Mouse (Mus musculus) limb, embryonic 11.5 days (tissue): Measurements from ENCODE around the gene Itga9. TPM values are rescaled to one million over a fixed set of nuclear protein-coding genes. Genes with fewer than 3 reads are reported as not detected.

Source experiments
- ATAC-seq: fragments of 200-750 bp; cut with Nextera tagmentation; 2 replicates; pipeline ENCODE4 v1.8.0; 2017; ENCODE audit warnings: low read depth; ENCODE audit not compliant: insufficient number of reproducible peaks, low FRiP score, low TSS enrichment
- DNase-seq: peaks from one replicate; pipeline ENCODE4 v3.0.0-alpha.2; 2015; ENCODE audit warnings: low spot score
- H3K27ac ChIP-seq: fragments of 300-500 bp; sonication (generic); replicated peaks from 2 replicates; pipeline ENCODE4 v1.5.1; 2014; ENCODE audit warnings: low read depth, mild to moderate bottlenecking, low read length
- H3K27me3 ChIP-seq: fragments of 300-500 bp; sonication (generic); 2 replicates; pipeline ENCODE4 v1.6.1; 2014; ENCODE audit warnings: mild to moderate bottlenecking, low read length, mixed read lengths; ENCODE audit not compliant: control insufficient read depth, insufficient read depth
- H3K36me3 ChIP-seq: fragments of 300-500 bp; sonication (generic); 2 replicates; pipeline ENCODE4 v1.6.1; 2014; ENCODE audit warnings: mild to moderate bottlenecking, low read length, moderate library complexity, mixed read lengths; ENCODE audit not compliant: control insufficient read depth, insufficient read depth
- H3K4me1 ChIP-seq: fragments of 300-500 bp; sonication (generic); 2 replicates; pipeline ENCODE4 v1.6.1; 2014; ENCODE audit warnings: low read length, mixed read lengths; ENCODE audit not compliant: control insufficient read depth, insufficient read depth
- H3K4me2 ChIP-seq: fragments of 300-500 bp; sonication (generic); 2 replicates; pipeline ENCODE4 v1.6.1; 2014; ENCODE audit warnings: low read depth, mild to moderate bottlenecking, moderate library complexity; ENCODE audit not compliant: severe bottlenecking
- H3K4me3 ChIP-seq: fragments of 300-500 bp; sonication (generic); 2 replicates; pipeline ENCODE4 v1.5.1; 2014; ENCODE audit warnings: low read depth, low read length
- H3K9ac ChIP-seq: fragments of 300-500 bp; sonication (generic); 2 replicates; pipeline ENCODE4 v1.6.1; 2014; ENCODE audit warnings: mild to moderate bottlenecking, low read length
- H3K9me3 ChIP-seq: fragments of 300-500 bp; sonication (generic); 2 replicates; pipeline ENCODE4 v1.6.1; 2016; ENCODE audit warnings: low read length; ENCODE audit not compliant: control insufficient read depth
- WGBS: fragments of 180-500 bp; shearing (Covaris S2); extraction: QIAGEN DNeasy Blood & Tissue Kit; methylation state at CpG from one replicate; pipeline ENCODE4 v1.1.7; 2014; 5-methylcytosine and 5-hydroxymethylcytosine counted together
- polyA plus RNA-seq: library from polyadenylated mRNA; unstranded; fragments of >200 nt; fragmentation: Nextera tagmentation; extraction: Ambion mirVana; gene quantifications from 2 replicates; pipeline ENCODE4 v1.2.1, GENCODE M21; 2014

Gene Itga9
- polyA plus RNA-seq, 1 experiment from 2014 or later, result 7.7 TPM

GRCm38 (mm10) chr9:118802380-118802779 lies 195.9 kb downstream of the Itga9 start:
- no peak for ATAC-seq
- Histone ChIP-seq H3K4me1 (no peaks in the 10 kb centered on the region), H3K4me3 (no peak overlapping the region), H3K27ac (no peak overlapping the region), H3K4me2 (no peak overlapping the region), H3K9ac (no peak overlapping the region), H3K27me3 (no peaks in the 10 kb centered on the region), H3K36me3 (no peaks in the 10 kb centered on the region), H3K9me3 (no peaks in the 10 kb centered on the region)
- DNase-seq, result no peak
- WGBS, result 94% methylated on average over 11 of the region's 11 CpGs

DNA sequence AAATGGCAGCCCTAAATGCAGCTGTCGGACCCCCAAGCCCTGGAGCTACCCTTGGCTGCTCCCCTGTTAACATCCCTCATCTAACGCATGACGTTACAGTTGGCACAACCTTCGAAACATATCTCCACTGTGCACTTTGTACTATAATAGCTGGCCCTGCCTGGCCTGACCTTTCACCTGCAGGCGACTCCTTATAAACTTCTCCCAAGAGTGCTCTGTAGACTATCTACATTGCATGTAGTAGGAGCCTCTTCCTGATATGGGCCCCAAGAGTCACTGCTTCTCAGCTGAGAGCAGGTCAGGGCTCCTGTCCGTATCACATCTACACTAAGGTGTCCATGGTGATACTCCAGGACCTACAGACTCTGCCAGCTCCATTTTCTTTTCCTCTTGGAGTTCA lies 199.2 kb downstream of the Itga9 start:
- WGBS, result 94% methylated on average over 6 of the region's 6 CpGs
- Histone ChIP-seq H3K9ac (no peak overlapping the region), H3K4me1 (no peaks in the 10 kb centered on the region), H3K9me3 (no peaks in the 10 kb centered on the region), H3K27ac (no peak overlapping the region), H3K4me3 (no peak overlapping the region), H3K36me3 (no peaks in the 10 kb centered on the region), H3K4me2 (no peak overlapping the region), H3K27me3 (no peaks in the 10 kb centered on the region)
- no peak for ATAC-seq
- no peak for DNase-seq

GRCm38 (mm10) chr9:118807669-118808068 lies 201.2 kb downstream of the Itga9 start:
- no peak for ATAC-seq
- no peaks in the 10 kb centered on the region for H3K27me3 ChIP-seq
- 86% methylated on average over 3 of the region's 3 CpGs for WGBS

DNA sequence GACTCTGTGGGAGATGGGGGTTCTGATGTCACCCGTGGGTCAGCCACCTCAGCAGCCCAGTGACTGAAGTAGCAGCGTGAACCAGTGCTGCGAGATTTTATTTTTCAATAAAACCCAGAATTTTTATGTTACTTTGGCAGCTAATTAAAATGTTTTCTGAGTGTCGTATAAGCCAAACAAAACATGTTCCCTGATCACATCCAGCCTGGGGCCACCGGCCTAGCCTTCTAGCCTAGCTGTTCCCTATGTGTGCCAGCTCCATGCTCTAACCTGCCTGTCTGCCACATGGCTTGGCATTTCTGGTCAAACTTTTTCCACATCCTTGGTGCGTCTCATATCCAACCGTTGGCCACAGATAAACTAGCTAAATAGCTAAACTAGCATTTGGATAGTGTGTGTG lies 205.7 kb downstream of the Itga9 start:
- ATAC-seq (no peak), DNase-seq (no peak)
- Histone ChIP-seq H3K9me3 (no peaks in the 10 kb centered on the region), H3K4me2 (no peak overlapping the region), H3K4me3 (no peak overlapping the region), H3K27me3 (no peaks in the 10 kb centered on the region), H3K27ac (no peak overlapping the region), H3K36me3 (no peaks in the 10 kb centered on the region), H3K9ac (no peak overlapping the region), H3K4me1 (peaks cover 12% of the 10 kb centered on the region)
- WGBS, result 80% methylated on average over 7 of the region's 7 CpGs

More at GRCm38 (mm10) chr9:118807669-118808068, 201.2 kb downstream of the Itga9 start:
- H3K4me1 ChIP-seq, result no peaks in the 10 kb centered on the region
- no peaks in the 10 kb centered on the region for H3K36me3 ChIP-seq
- H3K4me3 ChIP-seq, result no peak overlapping the region
- no peak for DNase-seq
- H3K9me3 ChIP-seq, result no peaks in the 10 kb centered on the region
- H3K4me2 ChIP-seq, result no peak overlapping the region
- no peak overlapping the region for H3K9ac ChIP-seq
- H3K27ac ChIP-seq, result no peak overlapping the region

- no peak overlapping the region for H3K4me3 ChIP-seq
- no peak overlapping the region for H3K4me2 ChIP-seq
- no peaks in the 10 kb centered on the region for H3K9me3 ChIP-seq
- H3K9ac ChIP-seq, result no peak overlapping the region
- no peak for ATAC-seq
- H3K36me3 ChIP-seq, result no peaks in the 10 kb centered on the region
- H3K4me1 ChIP-seq, result peaks cover 13% of the 10 kb centered on the region
- DNase-seq, result no peak
- 87% methylated on average over 5 of the region's 5 CpGs for WGBS
- no peak overlapping the region for H3K27ac ChIP-seq
- no peaks in the 10 kb centered on the region for H3K27me3 ChIP-seq
Observed at GRCm38 (mm10) chr9:118813492-118813891, 207.0 kb downstream of the Itga9 start.

- Histone ChIP-seq H3K27ac (no peak overlapping the region), H3K4me2 (no peak overlapping the region), H3K9me3 (no peaks in the 10 kb centered on the region), H3K4me1 (peaks cover 14% of the 10 kb centered on the region), H3K27me3 (no peaks in the 10 kb centered on the region), H3K36me3 (no peaks in the 10 kb centered on the region), H3K4me3 (no peak overlapping the region), H3K9ac (no peak overlapping the region)
- no peak for ATAC-seq
- DNase-seq, result no peak
- 65% methylated on average over 16 of the region's 16 CpGs for WGBS
Observed at GRCm38 (mm10) chr9:118814056-118814455, 207.6 kb downstream of the Itga9 start.

- H3K9ac ChIP-seq, result no peak overlapping the region
- H3K27ac ChIP-seq, result no peak overlapping the region
- H3K27me3 ChIP-seq, result no peaks in the 10 kb centered on the region
- H3K4me3 ChIP-seq, result no peak overlapping the region
- ATAC-seq (no peak), DNase-seq (no peak)
- no peaks in the 10 kb centered on the region for H3K36me3 ChIP-seq
- no peaks in the 10 kb centered on the region for H3K9me3 ChIP-seq
- H3K4me1 ChIP-seq, result peaks cover 14% of the 10 kb centered on the region
- no peak overlapping the region for H3K4me2 ChIP-seq
- 42% methylated on average over 8 of the region's 8 CpGs for WGBS
Observed at GRCm38 (mm10) chr9:118814461-118814860, 208.0 kb downstream of the Itga9 start.

GRCm38 (mm10) chr9:118815543-118815942 lies 209.1 kb downstream of the Itga9 start:
- H3K27ac ChIP-seq, result no peak overlapping the region
- ATAC-seq (no peak), DNase-seq (no peak)
- over 99% methylated on average over 8 of the region's 8 CpGs for WGBS
- peaks cover 14% of the 10 kb centered on the region for H3K4me1 ChIP-seq
- no peaks in the 10 kb centered on the region for H3K9me3 ChIP-seq
- no peaks in the 10 kb centered on the region for H3K27me3 ChIP-seq
- H3K9ac ChIP-seq, result no peak overlapping the region
- no peaks in the 10 kb centered on the region for H3K36me3 ChIP-seq
- no peak overlapping the region for H3K4me2 ChIP-seq
- H3K4me3 ChIP-seq, result no peak overlapping the region

DNA sequence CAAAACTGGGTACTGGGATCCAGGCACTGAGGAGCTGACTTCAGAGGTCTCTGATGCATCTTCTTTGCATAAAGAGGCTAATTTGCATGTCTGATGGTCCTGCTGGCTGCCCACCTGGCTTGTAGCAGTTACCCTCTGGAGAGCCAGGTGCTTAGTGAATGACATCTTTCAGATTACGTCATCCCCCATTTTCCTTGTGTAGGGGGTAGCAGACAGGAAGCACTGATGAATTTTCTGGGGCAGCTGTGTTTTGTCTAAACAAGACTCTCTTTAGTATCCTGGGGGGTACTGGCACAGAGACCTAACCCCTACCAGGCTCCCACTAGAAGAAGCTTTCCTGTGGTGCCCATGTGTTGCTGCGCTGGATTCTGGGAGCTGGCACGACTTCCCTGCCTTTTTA lies 212.0 kb downstream of the Itga9 start:
- 73% methylated on average over 3 of the region's 3 CpGs for WGBS
- no peaks in the 10 kb centered on the region for H3K27me3 ChIP-seq
- H3K4me2 ChIP-seq, result no peak overlapping the region
- H3K9me3 ChIP-seq, result no peaks in the 10 kb centered on the region
- H3K27ac ChIP-seq, result no peak overlapping the region
- H3K4me1 ChIP-seq, result peaks cover 26% of the 10 kb centered on the region
- H3K36me3 ChIP-seq, result no peaks in the 10 kb centered on the region
- ATAC-seq (no peak), DNase-seq (no peak)
- H3K4me3 ChIP-seq, result no peak overlapping the region
- no peak overlapping the region for H3K9ac ChIP-seq
